Mouse (Mus musculus): ENCODE data around the gene Rnh1.
A peak's percentile ranks its signal among the peaks of the same experiment; 100 is the strongest.

Gene Rnh1

DNA sequence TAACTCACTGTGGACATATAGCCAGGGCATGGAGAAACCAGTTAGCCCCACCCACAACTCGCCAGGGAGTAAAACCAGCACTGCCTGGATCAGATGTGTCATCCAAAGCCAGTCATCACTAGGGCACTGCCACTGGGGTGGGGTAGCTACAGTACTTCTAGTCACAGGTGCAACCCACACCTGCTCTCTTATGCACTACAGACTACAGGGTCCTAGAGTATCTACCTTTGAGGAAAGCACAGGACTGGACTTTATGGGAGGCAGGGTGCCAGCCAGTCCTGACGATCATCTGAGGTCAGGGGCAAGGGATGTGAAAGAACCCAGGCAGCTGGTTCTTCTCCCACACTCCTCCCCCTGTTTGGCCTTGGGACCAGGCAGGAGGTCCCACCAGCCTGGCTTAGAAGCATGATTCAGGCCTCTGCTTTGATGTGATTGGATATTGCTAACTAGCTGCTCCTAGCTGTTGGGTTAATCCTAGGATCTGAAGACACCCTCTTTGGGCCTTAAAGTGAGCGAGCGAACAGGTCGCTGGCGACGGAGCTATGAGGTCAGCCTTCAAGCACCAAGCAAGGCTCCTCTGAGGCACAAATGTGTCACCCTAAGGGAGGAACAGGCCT is 4.6 kb downstream of the Rnh1 start:
- DNase-seq (ENCODE audit: low spot score in 2 of 2): no peak

DNA sequence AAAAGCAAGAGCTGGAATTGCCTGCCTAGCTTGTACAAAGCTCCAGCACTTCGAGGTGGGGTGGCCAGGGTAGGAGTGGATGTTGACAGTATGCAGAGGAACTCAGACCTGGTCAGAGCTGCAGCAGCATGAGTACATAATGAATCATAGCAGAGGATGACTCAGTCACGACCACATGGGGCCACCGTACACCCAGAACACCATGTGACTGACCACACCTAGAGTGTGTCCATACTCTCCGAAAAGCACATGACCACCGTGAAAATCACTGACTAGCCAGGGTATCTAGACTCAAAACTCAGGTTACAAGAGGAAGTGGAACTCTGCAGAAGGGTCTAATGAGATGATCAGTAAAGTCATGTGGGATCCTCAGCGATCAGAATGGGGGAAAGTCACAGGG is 7.8 kb downstream of the Rnh1 start:
- no peak for DNase-seq (ENCODE audit: low spot score in 2 of 2)

DNA sequence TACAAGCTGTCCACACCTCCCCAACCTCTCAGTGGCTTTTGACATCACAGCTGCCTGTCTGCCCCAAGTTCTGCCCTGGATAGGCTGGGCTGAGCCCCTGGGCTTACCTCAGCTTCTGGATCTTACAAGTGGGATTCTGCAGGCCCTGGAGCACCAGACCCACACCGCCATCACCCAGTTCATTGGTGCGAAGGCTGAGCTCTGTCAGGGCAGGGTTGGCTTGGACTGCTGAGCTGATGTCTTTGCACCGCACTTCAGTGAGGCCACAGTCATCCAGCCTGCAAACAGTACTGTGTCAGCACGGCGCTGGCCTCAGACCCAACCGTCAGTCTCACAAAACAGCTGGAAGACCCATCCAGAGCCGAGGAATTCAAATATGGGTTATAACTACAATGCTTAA is 8.3 kb downstream of the Rnh1 start:
- no peak for DNase-seq (ENCODE audit: low spot score in 2 of 2)

DNA sequence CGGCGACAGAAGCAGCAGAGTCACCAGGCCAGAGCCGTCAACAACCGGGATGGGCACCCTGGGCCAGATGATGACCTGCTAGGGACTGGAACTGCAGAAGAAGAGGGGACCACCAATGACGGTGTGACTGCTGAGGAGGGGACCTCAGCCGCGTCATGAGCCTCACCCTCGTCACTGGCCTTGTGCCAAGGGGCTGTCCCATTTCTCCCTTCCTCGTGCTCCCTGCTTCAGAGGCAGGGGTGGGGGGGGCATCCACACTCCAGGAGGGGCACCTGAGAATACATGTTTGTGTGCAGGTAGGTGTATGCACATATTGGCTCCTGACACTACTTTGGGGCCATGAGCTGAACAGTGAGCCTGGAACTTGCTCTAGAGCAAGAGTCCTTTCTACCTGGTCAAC is 17.3 kb downstream of the Rnh1 start:
- peak in 1 of 2 experiments; percentile 64 for DNase-seq (ENCODE audit: low spot score in 2 of 2)

DNA sequence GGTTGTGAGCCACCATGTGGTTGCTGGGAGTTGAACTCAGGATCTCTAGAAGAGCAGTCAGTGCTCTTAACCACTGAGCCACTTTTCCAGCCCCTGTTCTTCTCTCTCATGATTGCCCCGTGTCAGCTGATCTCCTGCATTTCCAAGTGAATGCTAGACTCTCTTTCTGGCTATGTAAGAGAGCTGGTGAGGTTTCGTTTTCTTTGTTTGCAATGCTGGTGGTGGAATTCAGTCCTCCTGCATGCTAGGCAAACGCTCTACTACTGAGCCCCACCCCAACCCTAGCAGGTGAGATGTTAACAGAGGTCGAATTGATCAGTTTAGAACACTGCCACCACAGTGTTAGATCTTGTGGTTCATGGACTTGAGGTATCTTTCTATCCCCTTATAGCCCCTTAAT is 24.0 kb downstream of the Rnh1 start:
- DNase-seq (ENCODE audit: low spot score in 2 of 2): no peak

DNA sequence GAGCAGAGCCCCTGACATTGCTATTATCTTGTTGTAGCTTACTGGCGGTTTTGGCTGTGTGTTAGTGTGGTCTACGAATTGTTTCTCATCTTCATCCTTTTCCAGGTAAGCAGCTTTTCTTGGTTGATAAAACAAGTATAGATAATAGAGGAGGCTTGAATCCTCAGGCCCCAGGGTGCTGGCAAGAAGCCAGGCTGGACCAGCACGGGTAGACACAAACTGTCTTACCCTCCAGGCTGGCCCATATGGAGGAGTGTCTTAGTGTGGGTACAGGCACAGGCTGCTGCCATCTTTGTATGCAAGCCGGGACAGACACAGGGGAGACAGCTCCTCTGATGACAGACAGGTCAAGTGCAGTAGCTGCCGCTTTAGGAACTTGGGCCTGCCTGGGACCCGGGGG is 25.6 kb downstream of the Rnh1 start:
- DNase-seq (ENCODE audit: low spot score in 2 of 2): peak; percentile 43 to 61

DNA sequence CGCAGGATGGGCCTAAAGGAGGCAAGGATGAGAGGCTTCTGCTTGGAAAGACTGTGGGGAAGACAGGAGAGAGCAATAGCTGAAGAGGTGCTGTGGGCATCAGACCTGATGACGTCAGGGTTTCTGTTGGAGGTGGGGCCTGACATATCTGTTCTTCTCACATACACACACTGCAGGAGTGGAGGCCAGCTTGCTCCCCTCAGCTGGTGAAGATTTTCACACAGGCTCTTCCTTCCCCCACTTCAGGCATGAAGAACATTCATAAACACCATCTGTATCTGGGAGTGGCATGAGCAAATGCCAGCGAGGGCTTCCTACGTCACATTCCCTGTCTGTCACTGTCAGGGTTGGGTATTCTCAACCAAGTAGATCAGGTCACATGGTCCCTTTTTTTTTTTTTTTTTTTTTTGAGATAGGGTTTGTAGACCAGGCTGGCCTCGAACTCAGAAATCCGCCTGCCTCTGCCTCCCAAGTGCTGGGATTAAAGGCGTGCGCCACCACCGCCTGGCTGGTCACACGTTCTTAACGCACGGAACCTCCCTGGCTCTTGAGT is 26.5 kb downstream of the Rnh1 start:
- DNase-seq (ENCODE audit: low spot score in 2 of 2): peak in 1 of 2 experiments; percentile 63

DNA sequence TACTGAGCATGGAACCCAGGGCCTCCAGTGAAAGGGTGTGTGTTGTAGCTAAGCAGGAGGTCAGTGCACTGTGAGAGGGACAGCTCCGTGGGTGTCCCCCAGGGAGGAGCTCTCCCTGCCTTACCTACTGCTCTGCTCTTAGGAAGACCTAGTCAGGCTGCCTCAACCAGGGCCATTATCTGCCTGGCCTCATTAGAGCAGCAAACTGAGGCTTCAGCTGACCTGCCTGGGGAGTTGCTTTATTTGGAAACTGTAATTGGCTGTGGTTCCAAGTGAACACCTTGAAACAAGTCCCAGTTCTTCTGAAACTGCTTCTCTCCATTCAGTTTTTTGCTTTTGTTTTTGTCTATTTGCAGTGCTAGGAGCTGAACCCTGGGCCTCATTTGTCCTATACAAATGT is 27.3 kb downstream of the Rnh1 start:
- DNase-seq (ENCODE audit: low spot score in 2 of 2): no peak

DNA sequence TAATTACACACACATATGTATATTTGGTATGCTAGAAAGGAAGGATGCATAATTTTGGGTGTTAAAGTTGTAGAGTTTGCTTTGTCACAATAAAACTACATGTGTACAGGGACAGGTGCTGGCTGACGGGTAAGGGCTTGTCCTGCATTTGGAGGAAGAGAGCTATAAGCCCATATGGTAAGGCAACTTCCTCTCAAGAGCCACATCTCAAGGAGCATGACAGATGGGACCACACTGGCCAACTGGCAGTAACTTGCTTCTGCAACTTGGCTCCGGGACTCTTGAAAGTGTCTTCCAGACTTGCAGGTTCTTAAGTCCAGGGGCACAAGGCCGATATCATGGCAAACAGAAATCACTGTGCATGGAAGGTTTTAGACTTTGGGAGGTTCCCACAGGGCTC is 28.0 kb downstream of the Rnh1 start:
- no peak for DNase-seq (ENCODE audit: low spot score in 2 of 2)

DNA sequence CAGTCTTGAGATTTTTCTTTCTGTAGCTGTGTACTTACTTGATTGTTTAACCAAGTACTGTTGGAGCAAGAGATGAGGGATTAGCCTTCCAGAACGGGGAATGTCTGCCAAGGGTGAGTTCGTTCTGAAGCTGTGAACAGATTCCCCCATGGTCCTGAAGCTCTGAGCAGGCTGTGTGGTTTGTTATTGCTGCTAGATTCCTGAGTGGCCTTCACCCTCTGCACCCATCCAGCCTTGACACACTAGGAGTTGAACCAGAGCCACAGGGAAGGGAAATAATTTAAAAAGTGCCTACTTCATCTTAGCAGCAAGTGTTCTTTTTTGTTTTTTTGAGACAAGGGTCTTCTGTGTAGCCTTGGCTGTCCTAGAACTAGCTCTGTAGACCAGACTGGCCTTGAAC is 28.8 kb downstream of the Rnh1 start:
- DNase-seq (ENCODE audit: low spot score in 2 of 2): no peak

DNA sequence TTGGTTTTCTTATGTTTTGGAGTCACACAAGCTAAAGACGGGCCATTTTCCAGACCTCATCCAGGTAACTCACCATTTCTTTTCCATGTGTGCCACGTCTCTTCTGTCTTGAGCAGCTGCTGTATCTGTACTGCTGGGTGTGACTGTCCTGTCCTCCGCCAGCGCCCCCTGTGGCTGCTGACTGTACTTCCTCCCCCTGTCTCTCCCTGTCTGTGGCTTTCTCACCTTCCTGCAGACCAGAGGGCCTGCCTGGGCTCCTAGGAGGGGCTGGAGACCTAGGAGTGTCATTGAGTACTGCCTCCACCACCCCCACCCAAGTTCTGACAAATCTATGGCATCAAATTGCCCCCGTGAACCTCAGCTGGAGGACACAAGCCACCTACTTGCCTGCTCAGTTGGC is 29.5 kb downstream of the Rnh1 start:
- peak; percentile 79 to 92 for DNase-seq (ENCODE audit: low spot score in 2 of 2)

DNA sequence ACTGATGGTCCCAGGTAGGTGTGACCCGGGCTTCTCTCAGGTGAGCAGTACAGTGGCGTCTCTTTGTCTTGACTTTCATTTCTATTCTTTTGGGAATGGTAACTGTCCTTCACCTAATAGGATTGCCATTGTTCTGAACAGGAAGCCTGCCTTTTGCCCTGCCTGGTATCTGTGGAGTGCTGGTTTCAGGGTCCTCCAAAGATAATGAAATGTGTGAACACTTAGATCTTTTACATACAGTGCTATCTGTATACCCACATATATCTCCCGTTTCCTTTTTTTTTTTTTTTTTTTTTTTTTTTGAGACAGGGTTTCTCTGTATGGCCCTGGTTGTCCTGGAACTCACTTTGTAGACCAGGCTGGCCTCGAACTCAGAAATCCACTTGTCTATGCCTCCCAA is 31.3 kb downstream of the Rnh1 start:
- DNase-seq (ENCODE audit: low spot score in 2 of 2): no peak

DNA sequence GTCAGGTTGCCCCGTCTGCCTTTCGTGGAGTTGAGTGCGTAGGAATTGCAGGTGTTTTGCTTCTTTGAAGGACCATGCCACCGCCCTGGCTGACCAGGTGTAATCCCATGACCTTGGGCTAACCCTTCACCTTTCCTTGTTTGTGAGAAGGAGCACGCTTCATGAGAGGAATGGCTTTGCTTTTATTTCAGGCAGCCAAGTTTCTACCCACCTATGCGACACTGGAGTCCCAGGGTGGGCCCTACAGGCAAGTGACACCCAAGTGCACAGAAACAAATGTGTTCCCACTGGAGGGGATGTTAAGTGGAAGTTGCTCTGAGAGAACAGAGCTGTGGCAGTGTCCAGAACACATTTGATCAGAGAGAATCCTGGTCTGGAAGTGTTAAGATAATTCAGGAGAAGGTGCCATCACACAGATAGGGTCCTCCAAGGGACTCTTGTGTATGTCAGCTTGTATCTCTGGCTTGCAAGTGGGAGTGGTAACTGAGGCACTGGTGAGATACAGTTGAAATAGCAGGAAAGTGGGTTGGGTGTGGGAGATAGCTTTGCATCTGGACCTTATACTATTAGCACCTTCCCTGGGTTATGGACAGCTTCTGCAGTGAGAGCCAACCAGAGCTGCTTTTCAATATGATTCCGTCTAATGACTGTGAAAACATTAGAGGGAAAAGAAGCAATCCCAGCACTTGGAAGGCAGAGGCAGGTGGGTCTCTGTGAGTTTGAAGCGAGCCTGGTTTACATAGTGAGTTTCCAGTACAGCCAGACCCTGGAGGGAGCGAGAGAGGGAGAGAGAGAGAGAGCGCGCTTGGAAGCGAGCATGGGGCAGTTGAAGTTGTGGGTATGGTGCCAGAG is 40.5 kb downstream of the Rnh1 start:
- DNase-seq (ENCODE audit: low spot score in 2 of 2): peak; percentile 68 to 76

DNA sequence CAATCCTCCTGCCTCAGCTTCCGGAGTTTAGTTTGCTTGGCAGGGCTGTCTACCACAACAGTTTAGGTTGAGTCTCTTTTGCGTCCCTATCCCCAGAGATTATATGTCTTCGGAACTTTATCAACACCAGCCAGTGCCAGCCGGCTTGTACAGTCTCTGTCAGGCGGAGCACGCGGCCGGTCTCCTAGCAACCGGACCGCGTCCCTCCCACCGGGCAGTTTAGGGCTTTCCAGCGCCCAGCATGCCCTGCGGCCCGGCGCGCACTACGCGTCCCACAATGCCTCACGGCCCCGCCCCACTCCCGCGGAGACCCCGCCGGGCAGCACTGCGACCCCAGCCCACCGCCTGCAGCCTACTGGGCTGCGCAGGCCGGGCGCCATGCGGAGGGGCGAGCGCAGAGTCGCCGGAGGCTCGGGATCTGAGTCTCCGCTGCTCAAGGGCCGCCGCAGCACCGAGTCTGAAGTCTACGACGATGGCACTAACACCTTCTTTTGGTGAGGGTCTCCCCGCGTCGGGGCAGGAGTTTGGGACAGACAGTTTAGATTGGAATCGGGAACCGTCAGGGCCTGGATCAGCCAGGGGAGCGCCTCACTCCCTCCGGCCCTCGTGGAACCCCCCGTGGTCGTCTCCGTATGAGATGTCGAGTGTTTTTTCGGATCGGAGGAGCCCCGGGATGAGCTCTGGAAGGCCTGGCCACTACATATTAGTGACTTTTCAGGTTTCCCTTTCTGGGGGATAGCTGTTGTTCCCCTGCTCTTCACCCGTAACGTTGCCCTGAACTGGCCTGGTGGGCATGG is 41.4 kb downstream of the Rnh1 start:
- DNase-seq (ENCODE audit: low spot score in 2 of 2): peak; percentile 94 to 95

DNA sequence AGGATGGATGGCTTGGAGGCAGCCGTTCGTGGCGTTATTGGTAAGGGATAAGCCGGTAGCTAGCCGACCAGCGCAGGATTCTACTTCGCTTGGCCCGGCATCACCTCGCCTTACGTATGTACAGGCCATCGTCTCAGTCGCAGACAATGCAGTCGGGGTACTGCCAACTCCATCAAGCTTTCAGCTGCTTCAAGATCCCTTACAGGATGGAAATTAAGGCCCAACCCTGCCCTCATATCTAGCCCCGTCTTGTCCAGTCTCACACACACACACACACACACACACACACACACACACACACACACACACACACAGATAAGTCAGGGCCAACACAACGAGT is 49.2 kb downstream of the Rnh1 start:
- no peak for DNase-seq (ENCODE audit: low spot score in 2 of 2)

DNA sequence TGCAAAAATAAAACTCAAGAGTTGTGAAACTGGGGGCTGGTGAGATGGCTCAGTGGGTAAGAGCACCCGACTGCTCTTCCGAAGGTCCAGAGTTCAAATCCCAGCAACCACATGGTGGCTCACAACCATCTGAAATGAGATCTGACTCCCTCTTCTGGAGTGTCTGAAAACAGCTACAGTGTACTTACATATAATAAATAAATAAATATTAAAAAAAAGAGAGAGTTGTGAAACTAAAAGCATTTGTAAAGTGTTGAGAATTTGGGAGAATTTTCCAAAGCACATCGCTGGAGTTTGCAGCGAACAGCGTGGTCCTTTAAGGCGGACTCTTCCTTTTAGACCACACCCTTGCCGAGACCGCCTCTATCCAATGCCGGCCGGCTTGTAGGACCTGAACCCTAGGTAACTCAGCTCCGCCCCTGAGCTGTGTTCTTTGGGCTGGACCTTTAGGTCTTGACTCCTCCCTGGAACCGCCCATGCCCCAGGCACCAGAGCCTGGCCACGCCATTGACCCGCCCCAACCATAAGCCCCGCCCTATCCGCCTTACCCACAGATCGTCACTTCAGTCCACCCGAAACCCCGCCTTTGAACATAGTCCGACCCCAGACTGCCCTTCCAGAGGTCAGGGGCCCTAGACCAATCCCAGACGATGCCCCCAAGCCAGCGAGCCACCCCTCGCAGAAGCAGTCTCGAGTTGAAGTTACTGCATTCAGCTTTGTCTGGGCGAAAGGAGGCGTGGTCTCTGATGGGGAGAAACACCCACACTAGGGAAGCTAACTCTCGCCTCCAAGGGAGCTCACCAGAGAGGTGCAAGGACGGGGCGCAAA is 49.8 kb downstream of the Rnh1 start:
- peak; percentile 96 for DNase-seq (ENCODE audit: low spot score in 2 of 2)

DNA sequence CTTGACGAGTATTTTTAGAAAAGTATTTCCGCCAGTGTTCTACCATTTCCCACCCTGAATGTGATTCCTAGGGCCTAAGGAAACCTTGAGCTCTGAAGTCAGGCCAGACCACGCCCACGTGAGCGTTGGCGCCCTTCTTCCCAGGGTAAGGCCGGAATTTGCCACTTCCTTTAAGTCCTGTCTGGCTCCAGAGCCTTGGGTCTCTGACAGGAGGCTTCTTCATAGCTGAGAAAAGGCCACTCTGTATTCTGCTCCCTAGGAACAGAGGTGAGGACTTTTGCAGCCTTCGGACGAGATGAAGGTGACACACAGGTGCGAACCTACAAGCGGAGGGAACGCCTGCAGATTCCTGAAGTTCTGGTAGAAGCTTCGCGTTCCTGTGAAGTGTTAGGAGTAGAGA is 50.4 kb downstream of the Rnh1 start, which contains the start of gene Ptdss2:
Ptdss2 (plus strand) TSS at position 138 of the 400 bp plus-strand sequence.
- no peak for DNase-seq (ENCODE audit: low spot score in 2 of 2)

DNA sequence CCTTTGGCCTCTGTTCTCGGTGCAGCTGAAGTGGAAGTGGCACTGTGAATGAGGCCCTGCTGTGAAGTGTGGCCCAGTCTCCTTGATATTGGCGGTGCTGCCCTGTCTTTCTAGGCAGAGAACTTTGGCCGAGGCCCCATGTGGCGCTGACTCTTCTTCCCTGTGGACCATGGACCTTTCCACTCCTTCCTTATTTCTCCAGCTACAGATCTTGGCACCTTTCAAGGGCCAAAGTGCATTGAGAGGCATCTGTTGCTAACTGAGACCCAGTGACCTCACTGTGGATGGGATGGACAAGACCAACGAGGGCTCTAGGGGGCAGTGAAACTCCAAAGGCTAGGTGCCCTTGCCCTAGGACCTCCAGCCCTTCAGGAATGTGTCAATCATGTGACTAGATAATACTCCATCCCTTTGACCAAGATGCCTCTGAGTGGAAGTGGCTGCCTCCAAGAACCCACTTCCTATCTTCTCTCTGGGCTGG is 51.6 kb downstream of the Rnh1 start:
- DNase-seq (ENCODE audit: low spot score in 2 of 2): no peak

DNA sequence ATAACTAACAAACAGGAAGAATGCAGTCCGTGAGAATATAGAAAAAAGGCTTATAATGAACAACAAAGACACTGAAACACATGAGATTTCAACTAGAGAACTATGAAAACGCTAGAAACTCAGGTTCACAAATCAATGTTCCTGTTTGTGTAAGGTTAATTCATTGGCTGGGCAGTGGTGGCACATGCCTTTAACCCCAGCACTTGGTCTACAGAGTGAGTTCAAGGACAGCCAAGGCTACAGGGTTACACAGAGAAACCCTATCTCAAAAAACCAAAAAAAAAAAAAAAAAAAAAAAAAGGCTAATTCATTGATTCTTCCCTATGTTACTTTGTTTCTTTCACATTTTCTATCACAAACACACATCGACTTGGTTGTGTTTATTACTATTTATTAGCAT is 52.1 kb downstream of the Rnh1 start:
- DNase-seq (ENCODE audit: low spot score in 2 of 2): no peak

DNA sequence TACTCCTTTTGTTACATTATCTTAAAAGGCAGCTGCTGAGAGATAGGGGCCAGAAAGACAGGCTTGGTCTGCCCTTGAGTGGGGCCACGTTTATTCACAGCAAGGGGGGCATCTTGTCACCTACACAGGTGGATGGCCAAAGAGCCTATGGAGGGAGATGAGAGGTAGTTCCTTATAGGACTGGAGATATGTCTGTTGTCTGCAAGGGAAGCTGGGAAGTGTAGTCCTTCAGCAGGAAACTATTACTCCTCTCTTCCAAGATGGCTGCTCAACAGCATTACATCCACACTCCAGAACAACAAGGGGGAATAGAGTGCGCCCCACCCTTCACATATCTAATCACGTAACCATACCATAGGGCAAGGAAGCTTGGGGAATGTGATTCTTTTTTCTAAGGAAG is 53.2 kb downstream of the Rnh1 start:
- DNase-seq (ENCODE audit: low spot score in 2 of 2): no peak

DNA sequence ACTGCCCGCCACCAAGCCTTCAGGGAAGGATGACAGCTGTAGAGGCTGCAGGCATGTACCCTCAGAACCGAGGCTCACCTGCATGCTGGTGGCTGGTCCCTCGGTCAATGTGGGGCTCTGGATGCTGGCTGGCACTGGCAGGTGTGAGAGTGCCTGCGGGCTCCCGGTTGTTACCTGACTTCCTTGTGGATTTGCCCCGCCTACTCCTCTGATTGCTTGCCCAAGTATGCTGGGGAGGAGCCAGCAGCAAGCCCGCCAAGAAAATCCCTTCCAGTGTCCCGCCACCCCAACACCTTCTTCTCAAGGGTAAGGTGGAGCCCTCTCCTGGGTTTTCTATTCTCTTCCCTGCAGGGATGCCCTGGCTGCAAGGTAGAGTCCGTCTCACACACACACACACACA is 55.0 kb downstream of the Rnh1 start, which contains the start of gene Ano9:
Ano9 (minus strand) TSS at position 171 of the 400 bp plus-strand sequence.
- DNase-seq (ENCODE audit: low spot score in 2 of 2): no peak

Measured in spleen, postnatal 4 days (tissue).